Mouse (Mus musculus) heart, adult 9 months (tissue): ENCODE data around the gene Efna2.
"Not testable (repeated sequence)": the region's sequence is repeated elsewhere in the genome, so short reads cannot be mapped to it uniquely, and the experiment has no call there.

ENCODE experiments used
- DNase-seq, 2 experiments: peaks; one replicate each; pipeline ENCODE4 v3.0.0; 2022; ENCODE audit warnings: low spot score in 2 of 2

Gene Efna2

GRCm38 (mm10) chr10:80188453-80189024 is 9.3 kb downstream of the Efna2 start:
- DNase-seq, result no peak

DNA sequence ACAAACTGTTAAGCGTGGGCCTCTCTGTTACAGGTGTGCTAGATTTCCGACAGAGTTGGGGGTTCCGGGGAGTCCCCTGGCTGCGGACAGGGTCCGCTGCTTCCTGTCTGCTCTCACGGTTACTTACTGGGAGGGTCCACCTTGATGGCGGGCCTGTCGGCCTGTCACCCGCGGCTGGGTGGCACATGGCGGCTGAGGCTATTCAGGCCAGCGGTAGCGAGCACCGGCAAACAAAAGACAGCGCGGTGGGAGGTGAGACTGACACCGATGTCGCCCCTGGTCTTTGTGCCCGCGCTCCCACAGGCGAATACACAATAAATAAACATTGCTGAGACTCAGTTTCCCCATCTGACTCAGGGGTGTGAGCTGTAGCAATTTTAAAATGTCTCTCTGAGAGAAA is 10.7 kb downstream of the Efna2 start:
- no peak for DNase-seq

GRCm38 (mm10) chr10:80190491-80191051 is 11.3 kb downstream of the Efna2 start:
- DNase-seq, result no peak

DNA sequence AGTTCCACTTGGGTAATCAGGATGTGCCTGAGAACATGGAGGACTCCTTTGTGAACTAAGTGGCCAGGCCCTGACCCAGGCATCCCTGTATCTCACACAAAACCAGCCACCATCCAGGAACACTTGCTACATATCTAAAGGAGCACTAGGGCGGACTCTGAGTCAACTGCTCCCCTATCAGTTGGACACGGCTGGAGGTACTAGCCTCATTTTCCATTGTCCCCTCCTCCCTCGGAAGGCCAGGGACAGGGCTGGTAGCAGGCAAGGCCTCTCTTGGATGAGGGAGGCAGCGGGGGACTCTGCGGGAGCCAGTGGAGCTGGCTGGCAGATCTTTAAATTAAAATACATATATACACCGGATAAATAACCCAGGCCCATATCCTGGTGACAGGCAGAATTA is 14.7 kb downstream of the Efna2 start:
- no peak for DNase-seq

- DNase-seq, result no peak
Observed at GRCm38 (mm10) chr10:80194441-80194840, 15.2 kb downstream of the Efna2 start.

DNA sequence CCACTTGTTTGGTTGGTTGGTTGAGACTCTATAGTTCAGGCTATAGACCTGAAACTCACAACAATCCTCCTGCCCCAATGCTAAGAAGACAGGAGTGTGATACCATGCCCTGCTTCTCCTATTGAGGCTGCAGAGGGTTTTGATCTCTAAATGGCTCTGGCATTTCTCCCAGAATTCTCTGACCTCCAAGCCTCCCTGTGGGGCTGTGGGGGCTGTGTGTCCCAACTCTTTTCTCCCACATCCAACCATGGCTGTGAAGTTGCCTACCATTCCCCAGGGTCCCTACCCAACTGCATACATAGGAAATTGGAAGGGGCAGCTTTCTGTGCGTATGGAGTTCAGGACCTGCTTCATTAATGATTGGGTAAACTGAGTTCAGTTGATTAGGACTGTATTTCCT is 16.9 kb downstream of the Efna2 start:
- DNase-seq, result no peak

DNA sequence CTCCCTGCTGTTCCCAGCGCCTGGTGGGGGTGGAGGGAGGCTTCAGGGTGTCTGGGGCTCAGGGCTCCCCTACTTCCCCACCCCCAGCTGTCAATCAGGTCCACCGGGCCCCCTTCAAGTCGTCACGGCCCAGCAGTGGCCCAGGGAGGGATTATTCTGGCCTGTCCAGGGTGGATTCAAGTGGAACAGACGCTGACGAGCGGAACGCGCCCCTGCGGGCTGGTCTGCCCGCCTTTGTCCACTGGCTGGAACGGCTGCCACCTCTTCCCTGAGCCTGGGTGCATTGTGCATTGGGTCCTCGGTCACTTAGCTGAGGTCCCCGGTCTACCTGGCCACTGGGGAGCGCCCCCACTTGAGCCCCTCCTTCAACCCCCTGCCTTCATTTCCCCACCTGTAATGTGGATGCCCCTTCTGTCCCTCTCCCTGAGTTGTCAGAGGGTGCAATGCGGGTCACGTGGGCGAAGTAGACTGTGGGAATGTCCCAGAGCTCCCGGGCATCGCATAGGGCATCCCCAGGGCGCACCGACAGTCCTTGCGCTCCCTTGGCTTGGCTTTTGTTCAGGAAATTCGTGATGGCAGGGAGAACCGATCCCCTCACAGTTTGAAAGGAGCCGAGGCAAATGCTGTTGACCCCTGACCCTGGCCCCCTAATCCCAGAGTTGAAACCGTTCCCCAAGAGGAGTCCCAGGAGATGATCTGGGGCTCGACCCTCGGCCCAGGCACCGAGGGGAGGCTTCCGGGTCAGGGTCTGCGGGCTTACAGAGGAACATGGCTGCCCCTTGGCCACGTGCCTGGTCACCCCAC is 17.7 kb downstream of the Efna2 start:
- DNase-seq, result no peak

GRCm38 (mm10) chr10:80199440-80200008 is 20.2 kb downstream of the Efna2 start:
- DNase-seq, result peak; percentile 77 to 88

GRCm38 (mm10) chr10:80200485-80200884 is 21.2 kb downstream of the Efna2 start:
- no peak for DNase-seq

GRCm38 (mm10) chr10:80204055-80204454 is 24.8 kb downstream of the Efna2 start:
- DNase-seq, result no peak

- DNase-seq, result no peak
Observed at GRCm38 (mm10) chr10:80207201-80207600, 27.9 kb downstream of the Efna2 start.

- no peak for DNase-seq
Observed at GRCm38 (mm10) chr10:80207676-80208075, 28.4 kb downstream of the Efna2 start.

DNA sequence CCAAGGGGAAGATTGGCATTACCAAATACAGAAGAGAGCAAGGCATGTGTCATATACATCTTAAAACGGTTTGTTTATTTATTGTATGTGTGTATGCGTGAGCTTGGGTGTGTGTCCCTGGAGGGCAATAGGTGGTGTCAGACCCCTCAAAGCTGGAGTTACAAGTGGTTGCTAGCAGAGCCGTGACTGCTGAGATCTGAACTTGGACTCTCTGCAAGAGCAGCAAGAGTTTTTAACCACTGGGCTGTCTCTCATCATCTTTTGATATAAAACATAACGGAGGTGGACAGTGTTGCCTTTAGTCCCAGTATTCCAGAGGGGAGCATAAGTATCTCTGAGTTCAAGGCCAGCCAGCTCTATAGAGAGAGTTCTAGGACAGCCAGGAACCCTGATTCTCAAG is 29.0 kb downstream of the Efna2 start:
- no peak for DNase-seq

DNA sequence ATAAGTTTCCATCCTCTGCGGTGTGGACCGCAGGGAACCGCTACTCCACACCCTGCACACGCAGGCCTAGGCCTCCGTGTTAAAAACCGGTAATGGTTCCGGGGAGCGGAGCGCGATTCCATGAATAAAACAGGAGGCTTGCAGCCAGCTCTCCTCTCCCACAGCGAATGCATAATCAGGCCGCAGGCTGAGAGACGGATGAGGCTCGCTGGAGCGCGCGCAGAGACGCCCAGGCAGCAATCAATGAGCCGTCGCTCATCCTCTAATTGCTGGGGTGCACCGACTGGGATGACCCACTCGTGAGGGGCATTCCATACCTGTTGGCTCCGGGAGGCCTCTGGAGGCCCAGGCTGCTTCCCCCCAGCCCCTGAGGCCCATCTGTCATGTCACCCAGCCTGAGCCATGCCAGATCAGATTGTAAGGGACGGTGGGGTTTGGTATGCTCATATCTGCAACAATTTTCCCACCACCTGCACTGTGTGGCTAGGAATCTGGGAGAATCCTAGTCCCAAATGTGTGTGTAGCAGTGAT is 29.6 kb downstream of the Efna2 start:
- no peak for DNase-seq

DNA sequence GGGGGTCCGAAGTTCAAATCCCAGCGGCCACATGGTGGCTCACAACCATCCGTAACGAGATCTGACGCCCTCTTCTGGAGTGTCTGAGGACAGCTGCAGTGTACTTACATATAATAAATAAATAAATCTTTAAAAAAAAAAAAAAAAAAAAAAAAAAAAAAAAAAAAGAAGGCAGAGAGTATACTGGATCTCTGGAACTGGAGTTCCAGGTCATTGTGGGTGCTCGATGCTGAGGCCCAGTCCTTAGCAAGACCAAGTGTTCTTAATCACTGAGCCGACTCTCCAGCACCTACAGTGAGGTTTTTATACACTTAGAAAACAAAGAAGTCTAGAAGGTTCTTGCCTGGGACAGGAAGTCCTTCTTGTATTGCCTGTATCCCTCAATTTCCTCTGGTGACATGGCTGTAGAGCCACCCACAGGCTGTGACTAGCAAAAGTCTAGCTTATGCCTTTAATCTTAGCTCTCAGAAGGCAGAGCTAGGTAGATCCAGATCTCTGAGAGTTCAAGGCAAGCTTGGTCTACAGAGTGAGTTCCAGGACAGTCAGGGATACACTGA is 32.3 kb downstream of the Efna2 start:
- DNase-seq, result not testable (repeated sequence)

- no peak for DNase-seq
Observed at GRCm38 (mm10) chr10:80215048-80215772, 35.9 kb downstream of the Efna2 start.

DNA sequence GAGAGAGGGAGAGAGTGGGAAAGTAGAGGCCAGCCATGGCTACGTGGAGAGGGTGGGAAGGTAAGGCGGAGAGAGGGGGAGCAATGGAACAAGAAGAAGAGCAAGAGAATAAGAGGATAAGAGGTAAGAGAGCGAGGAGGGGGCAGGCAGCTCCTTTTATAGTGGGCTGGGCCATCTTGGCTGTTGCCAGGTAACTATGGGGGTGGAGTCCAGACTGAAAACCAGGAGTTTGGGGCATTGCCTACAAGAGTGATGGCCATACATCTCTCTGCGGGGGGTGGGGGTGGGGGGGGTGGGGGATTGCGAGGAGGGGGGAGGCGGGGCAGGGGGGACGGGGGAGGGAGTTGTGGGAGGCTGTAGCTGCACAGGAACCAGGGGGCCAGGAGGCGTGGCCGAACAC is 41.4 kb downstream of the Efna2 start:
- no peak for DNase-seq

- not testable (repeated sequence) for DNase-seq
Observed at GRCm38 (mm10) chr10:80223137-80223536, 43.9 kb downstream of the Efna2 start.

- DNase-seq, result no peak
Observed at GRCm38 (mm10) chr10:80226071-80226415, 46.8 kb downstream of the Efna2 start.

GRCm38 (mm10) chr10:80226416-80227165 is 47.3 kb downstream of the Efna2 start, which contains the start of gene Mum1:
TSS of gene Mum1 (plus strand) at chr10:80226434.
- DNase-seq, result peak; percentile 99 to 100

GRCm38 (mm10) chr10:80227166-80227539 is 47.9 kb downstream of the Efna2 start:
- DNase-seq, result no peak
